14 mouse cellular contexts compared by ENCODE assay signal in genomic region chr11:59584539-59584938, GRCm38 (mm10). TPM values are rescaled to one million over a fixed set of nuclear protein-coding genes. Genes with fewer than 3 reads are reported as not detected.
DNase-seq lines count a peak whose midpoint lies in the region; ATAC-seq and TF ChIP-seq lines count a peak whose summit lies in the region.
"Had no signal": no experiment of that assay in that cellular context is flagged by ENCODE, and none has a peak within 500 bp of the region (broad histone marks: within the 10 kb centered on the region; RNA-seq: fewer than 3 reads in every experiment).

No protein-coding gene starts in this region.

- no peaks in the 10 kb centered on the region for H3K9me3 ChIP-seq in kidney, embryonic 14.5 days (ENCODE audit: control insufficient read depth, low read length)
- H3K9me3 ChIP-seq: liver, embryonic 15.5 days; neural tube, embryonic 12.5 days had no signal

- no peak overlapping the region for H3K27ac ChIP-seq in kidney, adult 2 months (ENCODE audit: insufficient read depth, low read depth, low read length)
- no peak overlapping the region for H3K27ac ChIP-seq in kidney, embryonic 14.5 days (ENCODE audit: low read depth, low read length)
- H3K27ac ChIP-seq: liver, embryonic 15.5 days; neural tube, embryonic 12.5 days had no signal

- H3K9ac ChIP-seq in kidney, embryonic 14.5 days (ENCODE audit: low read depth, low read length), result no peak overlapping the region
- H3K9ac ChIP-seq: liver, embryonic 15.5 days; neural tube, embryonic 12.5 days had no signal

- no peaks in the 10 kb centered on the region; the same call in 1 of the 2 replicates for H3K27me3 ChIP-seq in kidney, adult 2 months (replicated peaks; ENCODE audit: control insufficient read depth, insufficient read depth, low read length)
- no peaks in the 10 kb centered on the region for H3K27me3 ChIP-seq in kidney, embryonic 14.5 days (ENCODE audit: control insufficient read depth, insufficient read depth, low read length)
- H3K27me3 ChIP-seq: liver, embryonic 15.5 days; neural tube, embryonic 12.5 days had no signal

- DNase-seq in kidney, adult 2 months, result peak; percentile 8
- DNase-seq in A20 (ENCODE audit: low read depth, low spot score), result peak; percentile 29
- DNase-seq in adrenal gland, postnatal 14 days, result peak; percentile 47
- peak; percentile 14 to 70 for DNase-seq in kidney, postnatal 36 days
- DNase-seq in spleen, postnatal 36 days (ENCODE audit: low spot score in 2 of 2), result no peak
- DNase-seq in layer of hippocampus, postnatal 10 days (ENCODE audit: low spot score in 2 of 2), result no peak
- DNase-seq: cerebellum, postnatal 10 days; gastrocnemius, postnatal 10 days had no signal

- H3K4me1 ChIP-seq in kidney, adult 2 months (ENCODE audit: control insufficient read depth, insufficient read depth, low read length), result no peaks in the 10 kb centered on the region
- H3K4me1 ChIP-seq in kidney, embryonic 14.5 days (ENCODE audit: control insufficient read depth, insufficient read depth, low read length), result no peaks in the 10 kb centered on the region
- H3K4me1 ChIP-seq: liver, embryonic 15.5 days; neural tube, embryonic 12.5 days had no signal

- no peaks in the 10 kb centered on the region for H3K36me3 ChIP-seq in kidney, adult 2 months (ENCODE audit: control insufficient read depth, insufficient read depth, low read length)
- H3K36me3 ChIP-seq in kidney, embryonic 14.5 days (ENCODE audit: control insufficient read depth, insufficient read depth, low read length), result no peaks in the 10 kb centered on the region
- H3K36me3 ChIP-seq: liver, embryonic 15.5 days; neural tube, embryonic 12.5 days had no signal

- ATAC-seq in kidney, embryonic 14.5 days (ENCODE audit: low FRiP score, low TSS enrichment), result no peak
- no peak for ATAC-seq in megakaryocyte, adult 5-6 weeks (ENCODE audit: poor library complexity, severe bottlenecking)
- ATAC-seq: inflammation-experienced regulatory T-cells, adult 6 months had no signal

- TF ChIP-seq CTCF in kidney, adult 2 months (conservative IDR thresholded peaks at IDR 0.05; ENCODE audit: insufficient read depth, insufficient read length, low read depth, low read length), result no peak

- 17% methylated on average over 6 of the region's 6 CpGs for WGBS in kidney, adult 2 months
- WGBS in kidney, embryonic 14.5 days, result 24% methylated on average over 6 of the region's 6 CpGs

- H3K4me2 ChIP-seq in kidney, embryonic 14.5 days (replicated peaks; ENCODE audit: low read depth, low read length), result no peak overlapping the region
- H3K4me2 ChIP-seq: liver, embryonic 15.5 days; neural tube, embryonic 12.5 days had no signal

- TF ChIP-seq POLR2A in kidney, adult 2 months (IDR thresholded peaks at IDR 0.05; ENCODE audit: low read depth, low read length), result no peak

- H3K4me3 ChIP-seq in kidney, adult 2 months (ENCODE audit: insufficient read depth, low read depth, low read length), result no peak overlapping the region
- H3K4me3 ChIP-seq in kidney, embryonic 14.5 days (ENCODE audit: low read length), result no peak overlapping the region
- H3K4me3 ChIP-seq: liver, embryonic 15.5 days; neural tube, embryonic 12.5 days had no signal

RNA-seq across cellular contexts. Expression of gene Olfr222, which starts 8.5 kb away (rescaled TPM):
- polyA plus RNA-seq in kidney, adult 2 months (2012; rRNA removed), result not detected in 2 replicates
- not detected in 2 replicates for polyA plus RNA-seq in kidney, embryonic 14.5 days (2014; fragmentation: Nextera tagmentation; extraction: Ambion mirVana)
- total RNA-seq in adrenal gland, postnatal 14 days (2021), result not detected in 2 replicates
- not detected for total RNA-seq in layer of hippocampus, postnatal 10 days (2021)
- not detected in 2 replicates for total RNA-seq in megakaryocyte, adult 5-6 weeks (2015)
- not detected in 2 replicates for total RNA-seq in megakaryocyte, adult 5-6 weeks (2017)
- total RNA-seq: gastrocnemius, postnatal 10 days had no signal
- polyA plus RNA-seq: inflammation-experienced regulatory T-cells, adult 6 months; liver, embryonic 15.5 days; neural tube, embryonic 12.5 days; stomach, embryonic 14.5 days had no signal

RNA-seq across cellular contexts. Expression of gene Olfr223, which starts 8.6 kb away (rescaled TPM):
- polyA plus RNA-seq in kidney, adult 2 months (2012; rRNA removed), result not detected in 2 replicates
- polyA plus RNA-seq in kidney, embryonic 14.5 days (2014; fragmentation: Nextera tagmentation; extraction: Ambion mirVana), result not detected in 2 replicates
- total RNA-seq in adrenal gland, postnatal 14 days (2021), result not detected in 2 replicates
- total RNA-seq in layer of hippocampus, postnatal 10 days (2021), result not detected
- total RNA-seq in megakaryocyte, adult 5-6 weeks (2015), result not detected in 2 replicates
- not detected in 2 replicates for total RNA-seq in megakaryocyte, adult 5-6 weeks (2017)
- total RNA-seq: gastrocnemius, postnatal 10 days had no signal
- polyA plus RNA-seq: inflammation-experienced regulatory T-cells, adult 6 months; liver, embryonic 15.5 days; neural tube, embryonic 12.5 days; stomach, embryonic 14.5 days had no signal

RNA-seq across cellular contexts. Expression of gene Nlrp3, which starts 43.2 kb away (rescaled TPM):
- 0.37 and 0.42 TPM in 2 replicates for polyA plus RNA-seq in kidney, adult 2 months (2012; rRNA removed)
- 0.10 and 0.22 TPM in 2 replicates for polyA plus RNA-seq in kidney, embryonic 14.5 days (2014; fragmentation: Nextera tagmentation; extraction: Ambion mirVana)
- 0.56 and 0.64 TPM in 2 replicates for total RNA-seq in adrenal gland, postnatal 14 days (2021)
- total RNA-seq in layer of hippocampus, postnatal 10 days (2021), result 1 to 10 TPM; 1.0 TPM
- 23.8 and 32.5 TPM in 2 replicates for total RNA-seq in megakaryocyte, adult 5-6 weeks (2015)
- total RNA-seq in megakaryocyte, adult 5-6 weeks (2017), result 41.2 and 43.0 TPM in 2 replicates
- polyA plus RNA-seq: inflammation-experienced regulatory T-cells, adult 6 months had no signal

RNA-seq across cellular contexts. Expression of gene Zkscan17, which starts 58.0 kb away (rescaled TPM):
- 11.0 and 12.7 TPM in 2 replicates for polyA plus RNA-seq in kidney, adult 2 months (2012; rRNA removed)
- 17.9 and 27.4 TPM in 2 replicates for polyA plus RNA-seq in kidney, embryonic 14.5 days (2014; fragmentation: Nextera tagmentation; extraction: Ambion mirVana)
- total RNA-seq in adrenal gland, postnatal 14 days (2021), result 19.9 and 22.8 TPM in 2 replicates
- total RNA-seq in layer of hippocampus, postnatal 10 days (2021), result 10 to 100 TPM; 13.1 to 15.1 TPM
- total RNA-seq in megakaryocyte, adult 5-6 weeks (2015), result 9.0 and 9.4 TPM in 2 replicates
- 7.4 and 13.4 TPM in 2 replicates for total RNA-seq in megakaryocyte, adult 5-6 weeks (2017)

Comparison
In these comparisons a context has a peak if more than half of its experiments do, and no peak if none do; other contexts are left out.
1. DNase-seq: peak in kidney, adult 2 months (single experiment), A20 (single experiment), adrenal gland, postnatal 14 days (single experiment) and kidney, postnatal 36 days (2 of 2); none in spleen, postnatal 36 days (0 of 2) and layer of hippocampus, postnatal 10 days (0 of 2).
2. RNA of gene Nlrp3, which starts 43.2 kb away (total RNA-seq): 23.8 to 43.0 TPM in megakaryocyte, adult 5-6 weeks; 1.0 TPM in layer of hippocampus, postnatal 10 days and 0.56 to 0.64 TPM in adrenal gland, postnatal 14 days; every median in the first group is over 10 times any median in the second.